Mouse (Mus musculus): ENCODE results near the gene Fam71e2. TPM values are rescaled to one million over a fixed set of nuclear protein-coding genes. Genes with fewer than 3 reads are reported as not detected.

Fam71e2 gene
- polyA plus RNA-seq, 1 experiment, result not detected

DNA sequence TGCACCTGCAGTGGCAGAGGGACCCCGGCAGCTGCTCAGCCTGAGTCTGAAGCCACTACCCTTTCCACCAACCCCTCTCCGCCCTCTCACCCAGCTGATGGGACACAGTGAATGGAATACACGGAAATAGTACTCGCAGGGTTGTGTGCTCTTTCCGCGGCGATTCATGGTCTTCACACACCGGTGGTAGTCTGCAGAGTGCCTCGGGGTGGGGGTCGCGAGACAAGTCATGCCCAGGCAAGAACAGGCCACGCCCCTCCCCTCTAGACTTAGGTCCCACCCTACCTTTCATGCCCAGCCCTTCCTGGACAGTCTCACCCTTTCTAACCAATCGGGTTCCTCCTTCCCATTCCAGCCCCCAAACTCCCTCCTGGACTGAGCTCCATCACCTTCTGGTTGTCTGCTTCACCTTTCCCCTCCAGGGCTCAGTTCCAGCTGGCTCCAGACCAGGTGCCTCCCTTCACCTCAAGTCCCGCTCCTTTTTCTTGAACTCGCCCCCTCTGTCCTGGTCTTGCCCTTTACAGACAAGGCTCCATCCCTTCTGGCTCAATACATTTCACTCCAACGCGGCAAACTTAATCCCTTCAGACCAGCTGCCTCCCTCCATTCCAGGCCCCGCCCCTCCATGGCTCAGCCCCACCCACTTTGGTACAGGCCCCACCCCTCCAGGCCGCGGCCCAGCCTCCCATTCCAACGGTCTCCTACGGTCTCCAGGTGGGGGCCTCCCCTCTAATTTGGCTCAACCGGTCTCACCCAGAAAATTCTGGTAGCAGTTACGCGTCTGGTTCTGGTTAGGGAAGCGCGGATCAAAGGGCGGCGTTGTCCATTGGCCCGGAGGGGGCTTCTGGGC lies 18.9 kb downstream of the Fam71e2 start:
- H3K27ac ChIP-seq (ENCODE audit: insufficient read depth, low read depth, low read length), result no peak overlapping the region

DNA sequence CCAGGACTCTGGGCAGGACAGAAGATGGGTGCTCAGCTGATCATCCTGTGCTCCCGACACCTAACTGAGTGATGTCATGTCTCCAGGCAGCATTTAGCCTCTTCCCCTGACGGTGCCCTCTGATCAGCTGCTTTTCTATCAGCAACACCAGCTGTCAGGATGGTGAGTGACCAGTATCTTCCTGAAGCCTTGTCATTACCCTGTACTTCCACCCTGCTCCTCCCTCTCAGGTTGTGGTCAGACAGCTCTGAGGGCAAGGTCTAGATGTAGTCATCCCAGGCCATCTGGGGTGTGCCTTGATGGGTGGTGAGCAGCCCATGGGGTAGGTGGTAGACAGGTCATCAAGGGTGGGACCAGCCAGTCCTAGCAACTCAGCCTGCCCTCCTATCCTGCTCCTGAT lies 21.9 kb downstream of the Fam71e2 start:
- Histone ChIP-seq H3K4me3 (ENCODE audit: insufficient read depth, low read depth, low read length) (no peak overlapping the region), H3K27ac (ENCODE audit: insufficient read depth, low read depth, low read length) (no peak overlapping the region), H3K4me1 (ENCODE audit: control insufficient read depth, insufficient read depth, low read length) (peaks cover 19% of the 10 kb centered on the region)
- TF ChIP-seq CTCF (IDR thresholded peaks at IDR 0.05; ENCODE audit: insufficient read depth, low read depth, low read length) (no peak), POLR2A (IDR thresholded peaks at IDR 0.05; ENCODE audit: insufficient read depth, low read depth, low read length) (no peak)
- 83% methylated on average over 2 of the region's 2 CpGs for WGBS

More for the DNA sequence above, 18.9 kb downstream of the Fam71e2 start:
- 1% methylated on average over 30 of the region's 30 CpGs for WGBS
- Histone ChIP-seq H3K4me3 (ENCODE audit: insufficient read depth, low read depth, low read length) (peak overlapping the region; percentile 14), H3K4me1 (ENCODE audit: control insufficient read depth, insufficient read depth, low read length) (peaks cover 19% of the 10 kb centered on the region)
- no peak for TF ChIP-seq CTCF (IDR thresholded peaks at IDR 0.05; ENCODE audit: insufficient read depth, low read depth, low read length)
- TF ChIP-seq POLR2A (IDR thresholded peaks at IDR 0.05; ENCODE audit: insufficient read depth, low read depth, low read length), result no peak

DNA sequence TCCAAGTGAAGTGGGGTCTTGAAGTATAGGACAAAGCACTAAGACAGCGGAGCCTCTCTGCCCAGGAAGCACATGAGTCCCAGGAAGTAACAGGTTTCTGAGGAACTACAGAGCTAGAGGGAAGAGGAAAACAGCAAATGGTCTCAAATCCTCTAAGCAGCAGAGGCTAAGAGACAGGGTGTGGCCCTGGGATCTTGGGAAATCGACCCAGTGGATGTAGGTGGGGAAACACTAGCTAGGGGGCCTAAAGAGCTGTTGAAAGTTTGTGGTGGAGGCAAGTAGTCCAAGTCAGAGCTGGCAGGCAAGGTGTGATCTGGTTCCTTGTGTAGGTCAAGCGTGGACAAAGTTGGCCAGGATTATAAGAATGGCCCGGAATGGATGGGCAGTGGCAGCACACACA lies 22.8 kb downstream of the Fam71e2 start:
- H3K27ac ChIP-seq (ENCODE audit: insufficient read depth, low read depth, low read length), result no peak overlapping the region
- no peak overlapping the region for H3K4me3 ChIP-seq (ENCODE audit: insufficient read depth, low read depth, low read length)
- H3K4me1 ChIP-seq (ENCODE audit: control insufficient read depth, insufficient read depth, low read length), result peaks cover 19% of the 10 kb centered on the region
- WGBS, result 80% methylated on average over 4 of the region's 4 CpGs
- TF ChIP-seq CTCF (IDR thresholded peaks at IDR 0.05; ENCODE audit: insufficient read depth, low read depth, low read length) (no peak), POLR2A (IDR thresholded peaks at IDR 0.05; ENCODE audit: insufficient read depth, low read depth, low read length) (no peak)

DNA sequence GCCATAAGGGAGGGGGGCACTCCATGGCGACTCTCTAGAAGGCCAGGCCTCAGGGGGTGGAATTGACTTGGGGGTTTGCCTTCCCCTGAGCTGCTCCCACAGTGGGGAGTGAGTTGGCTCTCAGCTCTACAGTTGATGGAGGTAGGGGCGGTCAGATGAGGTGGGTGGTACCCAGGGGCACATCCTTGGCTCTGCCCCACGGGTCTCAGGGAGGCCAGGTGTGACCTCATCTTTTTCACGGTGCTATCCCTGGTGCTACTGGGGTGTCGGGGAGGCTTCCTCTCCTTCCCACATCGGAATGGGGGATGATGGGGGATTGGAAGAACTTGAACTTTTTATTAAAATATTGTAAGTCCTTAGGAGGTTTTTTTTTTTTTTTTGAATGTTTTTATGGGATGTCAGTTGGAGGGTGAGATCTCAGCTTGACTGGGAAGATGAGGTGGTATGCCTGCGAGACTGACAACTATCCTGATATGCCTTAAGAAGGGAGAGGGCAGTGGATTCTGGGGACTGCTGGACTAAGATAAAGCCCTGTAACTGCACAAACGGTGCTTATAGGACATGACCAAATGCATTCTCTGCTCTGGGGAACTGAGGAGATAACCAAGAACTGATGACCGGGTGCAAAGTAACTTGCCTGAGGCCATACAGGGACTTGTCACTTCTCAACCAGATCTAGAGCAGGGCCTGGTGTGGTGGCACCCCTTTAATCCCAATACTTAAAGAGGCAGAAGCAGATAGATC lies 23.8 kb downstream of the Fam71e2 start:
- H3K4me3 ChIP-seq (ENCODE audit: insufficient read depth, low read depth, low read length), result no peak overlapping the region
- no peak for TF ChIP-seq CTCF (IDR thresholded peaks at IDR 0.05; ENCODE audit: insufficient read depth, low read depth, low read length)
- peaks cover 15% of the 10 kb centered on the region for H3K4me1 ChIP-seq (ENCODE audit: control insufficient read depth, insufficient read depth, low read length)
- 79% methylated on average over 9 of the region's 9 CpGs for WGBS
- no peak overlapping the region for H3K27ac ChIP-seq (ENCODE audit: insufficient read depth, low read depth, low read length)

DNA sequence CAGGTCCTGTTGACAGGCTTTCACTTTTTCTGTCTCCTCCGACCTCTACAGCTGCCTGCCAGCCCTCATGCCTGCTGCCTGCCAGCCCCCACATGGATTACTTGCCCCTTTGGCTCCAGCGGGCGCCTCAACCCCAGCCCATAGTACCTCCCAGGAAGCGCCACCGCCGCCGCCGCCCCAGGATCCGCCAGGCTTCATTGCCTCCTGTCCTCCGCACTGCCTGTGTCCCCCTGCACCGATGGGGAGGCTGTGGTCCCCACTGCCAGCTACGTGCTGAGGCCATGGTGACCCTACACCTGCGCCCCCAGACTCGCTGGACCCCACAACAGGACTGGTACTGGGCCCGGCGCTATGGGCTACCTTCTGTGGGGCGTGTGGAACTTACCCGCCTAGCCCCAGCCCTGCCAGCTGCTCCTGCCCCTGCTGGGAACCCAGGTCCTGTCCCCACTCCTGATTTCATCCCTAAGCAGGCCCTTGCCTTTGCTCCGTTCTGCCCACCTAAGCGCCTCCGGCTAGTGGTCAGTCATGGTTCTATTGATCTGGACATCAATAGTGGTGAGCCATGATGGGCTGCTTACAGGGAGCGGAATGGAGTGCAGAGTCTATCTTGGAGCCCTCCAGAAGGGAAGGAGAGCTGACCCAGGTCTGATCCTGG lies 24.6 kb downstream of the Fam71e2 start:
- H3K4me1 ChIP-seq (ENCODE audit: control insufficient read depth, insufficient read depth, low read length), result peaks cover 15% of the 10 kb centered on the region
- no peak overlapping the region for H3K27ac ChIP-seq (ENCODE audit: insufficient read depth, low read depth, low read length)
- 91% methylated on average over 22 of the region's 22 CpGs for WGBS
- H3K4me3 ChIP-seq (ENCODE audit: insufficient read depth, low read depth, low read length), result no peak overlapping the region
- TF ChIP-seq CTCF (IDR thresholded peaks at IDR 0.05; ENCODE audit: insufficient read depth, low read depth, low read length), result no peak
- TF ChIP-seq POLR2A (IDR thresholded peaks at IDR 0.05; ENCODE audit: insufficient read depth, low read depth, low read length), result no peak

DNA sequence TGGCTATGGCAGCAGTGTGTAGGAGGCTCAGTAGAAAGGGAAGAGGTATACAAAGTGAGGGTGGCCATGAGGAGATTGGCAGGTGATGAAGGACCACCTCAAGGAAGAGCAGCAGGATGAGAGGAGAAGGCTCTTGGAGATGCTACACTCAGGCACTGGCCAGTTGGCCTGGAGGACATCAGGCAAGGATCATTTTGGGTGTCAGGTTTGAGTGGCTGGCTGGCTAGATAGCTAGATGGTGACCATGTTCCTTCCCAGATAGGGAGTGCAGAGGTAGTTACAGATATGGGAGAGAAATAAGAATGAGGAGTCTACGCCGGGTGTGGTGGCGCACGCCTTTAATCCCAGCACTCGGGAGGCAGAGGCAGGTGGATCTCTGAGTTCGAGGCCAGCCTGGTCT lies 26.2 kb downstream of the Fam71e2 start:
- 96% methylated on average over 6 of the region's 6 CpGs for WGBS
- Histone ChIP-seq H3K4me3 (ENCODE audit: insufficient read depth, low read depth, low read length) (no peak overlapping the region), H3K4me1 (ENCODE audit: control insufficient read depth, insufficient read depth, low read length) (peaks cover 24% of the 10 kb centered on the region), H3K27ac (ENCODE audit: insufficient read depth, low read depth, low read length) (no peak overlapping the region)
- TF ChIP-seq CTCF (IDR thresholded peaks at IDR 0.05; ENCODE audit: insufficient read depth, low read depth, low read length), result no peak
- TF ChIP-seq POLR2A (IDR thresholded peaks at IDR 0.05; ENCODE audit: insufficient read depth, low read depth, low read length), result no peak

DNA sequence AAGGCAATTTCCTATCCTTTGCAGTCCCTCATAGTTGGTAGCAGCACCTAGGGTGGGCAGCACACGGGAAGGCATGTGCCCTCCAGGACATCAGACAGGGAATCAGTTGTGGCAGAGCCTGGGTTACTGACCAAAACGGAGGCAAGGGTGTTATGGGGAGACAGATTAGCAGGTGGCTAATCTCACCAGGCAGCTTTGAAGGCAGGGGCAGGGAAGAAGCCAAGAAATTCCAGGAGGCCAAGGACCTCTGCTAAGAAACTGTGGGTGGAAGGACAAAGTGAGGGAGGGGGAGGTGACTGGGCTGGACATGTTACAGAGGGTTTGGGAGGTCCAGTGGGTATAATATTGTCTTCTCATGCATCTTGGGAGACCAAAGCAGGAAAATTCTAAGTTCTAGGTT lies 27.7 kb downstream of the Fam71e2 start:
- TF ChIP-seq CTCF (IDR thresholded peaks at IDR 0.05; ENCODE audit: insufficient read depth, low read depth, low read length) (no peak), POLR2A (IDR thresholded peaks at IDR 0.05; ENCODE audit: insufficient read depth, low read depth, low read length) (no peak)
- WGBS, result 78% methylated on average over 2 of the region's 2 CpGs
- Histone ChIP-seq H3K27ac (ENCODE audit: insufficient read depth, low read depth, low read length) (no peak overlapping the region), H3K4me1 (ENCODE audit: control insufficient read depth, insufficient read depth, low read length) (peaks cover 26% of the 10 kb centered on the region), H3K4me3 (ENCODE audit: insufficient read depth, low read depth, low read length) (no peak overlapping the region)

DNA sequence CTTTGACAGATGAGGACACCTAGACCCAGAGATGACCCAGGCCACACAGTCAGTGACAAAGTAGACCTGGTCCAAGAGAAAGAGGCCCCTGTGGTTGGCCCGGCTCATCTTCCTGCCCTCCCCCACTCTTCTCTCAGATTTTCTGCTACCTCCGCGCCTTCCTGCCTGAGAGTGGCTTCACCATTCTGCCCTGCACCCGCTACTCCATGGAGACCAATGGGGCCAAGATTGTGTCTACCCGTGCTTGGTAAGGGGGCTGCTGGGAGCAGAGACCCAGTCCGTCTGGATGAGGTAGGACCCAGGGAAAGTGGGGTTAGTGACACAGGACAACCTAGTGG lies 28.7 kb downstream of the Fam71e2 start:
- WGBS, result 90% methylated on average over 6 of the region's 6 CpGs
- TF ChIP-seq CTCF (IDR thresholded peaks at IDR 0.05; ENCODE audit: insufficient read depth, low read depth, low read length), result no peak
- TF ChIP-seq POLR2A (IDR thresholded peaks at IDR 0.05; ENCODE audit: insufficient read depth, low read depth, low read length), result no peak
- no peak overlapping the region for H3K27ac ChIP-seq (ENCODE audit: insufficient read depth, low read depth, low read length)
- H3K4me3 ChIP-seq (ENCODE audit: insufficient read depth, low read depth, low read length), result no peak overlapping the region
- H3K4me1 ChIP-seq (ENCODE audit: control insufficient read depth, insufficient read depth, low read length), result peaks cover 26% of the 10 kb centered on the region

Data from olfactory bulb, adult 2 months (tissue).